Mouse (Mus musculus) midbrain, embryonic 11.5 days (tissue): ENCODE measurements around the gene Tor3a. TPM values are rescaled to one million over a fixed set of nuclear protein-coding genes. Genes with fewer than 3 reads are reported as not detected.
A peak's percentile ranks its signal among the peaks of the same experiment; 100 is the strongest.

Experiments used
- ATAC-seq: fragments of 200-750 bp; cut with Nextera tagmentation; 2 replicates; pipeline ENCODE4 v1.8.0; 2017; ENCODE audit warnings: moderate TSS enrichment, moderate library complexity; ENCODE audit not compliant: low FRiP score
- DNase-seq: peaks from one replicate; pipeline ENCODE4 v3.0.0; 2015; ENCODE audit warnings: low spot score; ENCODE audit errors: missing footprints
- H3K27ac ChIP-seq: fragments of 300-500 bp; sonication (generic); 2 replicates; pipeline ENCODE4 v1.5.1; 2014; ENCODE audit warnings: low read depth, low read length
- H3K27me3 ChIP-seq: fragments of 300-500 bp; sonication (generic); 2 replicates; pipeline ENCODE4 v1.6.1; 2014; ENCODE audit warnings: mild to moderate bottlenecking, low read length, moderate library complexity, mixed read lengths; ENCODE audit not compliant: control insufficient read depth, insufficient read depth
- H3K36me3 ChIP-seq: fragments of 300-500 bp; sonication (generic); 2 replicates; pipeline ENCODE4 v1.6.1; 2014; ENCODE audit warnings: mild to moderate bottlenecking, low read length, moderate library complexity, mixed read lengths; ENCODE audit not compliant: control insufficient read depth, insufficient read depth
- H3K4me1 ChIP-seq: fragments of 300-500 bp; sonication (generic); 2 replicates; pipeline ENCODE4 v1.6.1; 2014; ENCODE audit warnings: low read length; ENCODE audit not compliant: control insufficient read depth, insufficient read depth
- H3K4me2 ChIP-seq: fragments of 300-500 bp; sonication (generic); 2 replicates; pipeline ENCODE4 v1.6.1; 2014; ENCODE audit warnings: mild to moderate bottlenecking, moderate library complexity
- H3K4me3 ChIP-seq: fragments of 300-500 bp; sonication (generic); 2 replicates; pipeline ENCODE4 v1.5.1; 2014; ENCODE audit warnings: low read depth, low read length
- H3K9ac ChIP-seq: fragments of 300-500 bp; sonication (generic); 2 replicates; pipeline ENCODE4 v1.6.1; 2014; ENCODE audit warnings: low read length
- H3K9me3 ChIP-seq: fragments of 300-500 bp; sonication (generic); 2 replicates; pipeline ENCODE4 v1.6.1; 2016; ENCODE audit warnings: low read length; ENCODE audit not compliant: control insufficient read depth
- WGBS: fragments of 180-500 bp; shearing (Covaris S2); extraction: QIAGEN DNeasy Blood & Tissue Kit; methylation state at CpG from one replicate; pipeline ENCODE4 v1.1.7; 2014; 5-methylcytosine and 5-hydroxymethylcytosine counted together
- polyA plus RNA-seq: library from polyadenylated mRNA; unstranded; fragments of >200 nt; fragmentation: Nextera tagmentation; extraction: Ambion mirVana; gene quantifications from 2 replicates; pipeline ENCODE4 v1.2.1, GENCODE M21; 2014

Tor3a gene
- polyA plus RNA-seq, 1 experiment from 2014 or later: 4.2 TPM

- no peak overlapping the region for H3K27ac ChIP-seq
Measured at GRCm38 (mm10) chr1:156644780-156645523, 29.2 kb downstream of the Tor3a start.

GRCm38 (mm10) chr1:156644061-156644460 is 30.1 kb downstream of the Tor3a start:
- Histone ChIP-seq H3K27me3 (no peaks in the 10 kb centered on the region), H3K9ac (no peak overlapping the region), H3K36me3 (peaks cover 5% of the 10 kb centered on the region; the same call in 1 of the 2 replicates), H3K4me3 (no peak overlapping the region), H3K4me2 (no peak overlapping the region), H3K9me3 (no peaks in the 10 kb centered on the region), H3K4me1 (peaks cover 8% of the 10 kb centered on the region; the same call in 1 of the 2 replicates), H3K27ac (no peak overlapping the region)
- DNase-seq: no peak
- ATAC-seq: no peak
- WGBS: 37% methylated on average over 10 of the region's 10 CpGs

More at GRCm38 (mm10) chr1:156644780-156645523, 29.2 kb downstream of the Tor3a start:
- no peaks in the 10 kb centered on the region for H3K9me3 ChIP-seq
- H3K4me3 ChIP-seq: no peak overlapping the region
- H3K4me2 ChIP-seq: no peak overlapping the region
- H3K4me1 ChIP-seq: peaks cover 8% of the 10 kb centered on the region; the same call in 1 of the 2 replicates
- no peaks in the 10 kb centered on the region for H3K27me3 ChIP-seq
- no peak overlapping the region for H3K9ac ChIP-seq
- peaks cover 5% of the 10 kb centered on the region; the same call in 1 of the 2 replicates for H3K36me3 ChIP-seq
- WGBS: 71% methylated on average over 13 of the region's 13 CpGs
- ATAC-seq (no peak), DNase-seq (no peak)

- DNase-seq: no peak
- H3K4me1 ChIP-seq: peaks cover 8% of the 10 kb centered on the region; the same call in 1 of the 2 replicates
- no peak overlapping the region for H3K4me3 ChIP-seq
Measured at GRCm38 (mm10) chr1:156642813-156643212, 31.3 kb downstream of the Tor3a start.

GRCm38 (mm10) chr1:156641808-156642207 is 32.3 kb downstream of the Tor3a start:
- H3K27ac ChIP-seq: no peak overlapping the region
- no peak overlapping the region for H3K4me2 ChIP-seq
- no peaks in the 10 kb centered on the region for H3K9me3 ChIP-seq
- WGBS: 87% methylated on average over 10 of the region's 10 CpGs
- H3K9ac ChIP-seq: no peak overlapping the region
- no peaks in the 10 kb centered on the region for H3K27me3 ChIP-seq
- ATAC-seq (no peak), DNase-seq (no peak)
- H3K4me3 ChIP-seq: no peak overlapping the region
- H3K36me3 ChIP-seq: peaks cover 5% of the 10 kb centered on the region; the same call in 1 of the 2 replicates
- peaks cover 8% of the 10 kb centered on the region; the same call in 1 of the 2 replicates for H3K4me1 ChIP-seq

More at GRCm38 (mm10) chr1:156642813-156643212, 31.3 kb downstream of the Tor3a start:
- no peak for ATAC-seq
- Histone ChIP-seq H3K36me3 (peaks cover 5% of the 10 kb centered on the region; the same call in 1 of the 2 replicates), H3K27ac (no peak overlapping the region), H3K9ac (no peak overlapping the region), H3K27me3 (no peaks in the 10 kb centered on the region), H3K4me2 (no peak overlapping the region), H3K9me3 (no peaks in the 10 kb centered on the region)
- 57% methylated on average over 12 of the region's 12 CpGs for WGBS

GRCm38 (mm10) chr1:156640577-156640976 is 33.6 kb downstream of the Tor3a start:
- Histone ChIP-seq H3K4me2 (no peak overlapping the region), H3K4me3 (no peak overlapping the region), H3K27ac (no peak overlapping the region), H3K36me3 (peaks cover 7% of the 10 kb centered on the region; the same call in 1 of the 2 replicates), H3K9me3 (no peaks in the 10 kb centered on the region), H3K4me1 (peaks cover 8% of the 10 kb centered on the region; the same call in 1 of the 2 replicates), H3K27me3 (no peaks in the 10 kb centered on the region), H3K9ac (no peak overlapping the region)
- ATAC-seq: no peak
- WGBS: 73% methylated on average over 4 of the region's 4 CpGs
- DNase-seq: no peak

- Histone ChIP-seq H3K9ac (no peak overlapping the region), H3K36me3 (peaks cover 7% of the 10 kb centered on the region; the same call in 1 of the 2 replicates), H3K4me3 (no peak overlapping the region), H3K27ac (no peak overlapping the region), H3K4me2 (no peak overlapping the region), H3K4me1 (peaks cover 7% of the 10 kb centered on the region; the same call in 1 of the 2 replicates), H3K9me3 (no peaks in the 10 kb centered on the region), H3K27me3 (no peaks in the 10 kb centered on the region)
- DNase-seq: no peak
- WGBS: 89% methylated on average over 5 of the region's 5 CpGs
- ATAC-seq: no peak
Measured at GRCm38 (mm10) chr1:156639455-156639854, 34.7 kb downstream of the Tor3a start.

GRCm38 (mm10) chr1:156635148-156635547 is 39.0 kb downstream of the Tor3a start:
- no peak for DNase-seq
- 92% methylated on average over 2 of the region's 2 CpGs for WGBS
- Histone ChIP-seq H3K9me3 (no peaks in the 10 kb centered on the region), H3K4me3 (no peak overlapping the region), H3K4me2 (no peak overlapping the region), H3K27ac (no peak overlapping the region), H3K4me1 (no peaks in the 10 kb centered on the region), H3K27me3 (no peaks in the 10 kb centered on the region), H3K9ac (no peak overlapping the region), H3K36me3 (peaks cover 14% of the 10 kb centered on the region; the same call in 1 of the 2 replicates)
- no peak for ATAC-seq

- DNase-seq (peak; percentile 90), ATAC-seq (peak; percentile 50; the same call in 1 of the 2 replicates)
- H3K9me3 ChIP-seq: no peaks in the 10 kb centered on the region
- H3K9ac ChIP-seq: no peak overlapping the region
- H3K27me3 ChIP-seq: no peaks in the 10 kb centered on the region
- H3K36me3 ChIP-seq: peaks cover 17% of the 10 kb centered on the region; the same call in 1 of the 2 replicates
- no peaks in the 10 kb centered on the region for H3K4me1 ChIP-seq
- 80% methylated on average over 10 of the region's 10 CpGs for WGBS
- no peak overlapping the region for H3K4me3 ChIP-seq
- H3K27ac ChIP-seq: no peak overlapping the region
- H3K4me2 ChIP-seq: no peak overlapping the region
Measured at GRCm38 (mm10) chr1:156633095-156633494, 41.1 kb downstream of the Tor3a start.

- ATAC-seq (no peak), DNase-seq (no peak)
- no peak overlapping the region for H3K9ac ChIP-seq
- no peak overlapping the region for H3K4me3 ChIP-seq
- peaks cover 15% of the 10 kb centered on the region; the same call in 1 of the 2 replicates for H3K36me3 ChIP-seq
- H3K27ac ChIP-seq: no peak overlapping the region
- no peaks in the 10 kb centered on the region for H3K4me1 ChIP-seq
- no peak overlapping the region for H3K4me2 ChIP-seq
- no peaks in the 10 kb centered on the region for H3K9me3 ChIP-seq
- no peaks in the 10 kb centered on the region for H3K27me3 ChIP-seq
Measured at GRCm38 (mm10) chr1:156630965-156631364, 43.2 kb downstream of the Tor3a start.
